Mouse (Mus musculus): ENCODE measurements around the gene Etv2. TPM values are rescaled to one million over a fixed set of nuclear protein-coding genes. Genes with fewer than 3 reads are reported as not detected.

Etv2 gene
- polyA plus RNA-seq, 1 experiment from 2014 or later, result not detected

DNA sequence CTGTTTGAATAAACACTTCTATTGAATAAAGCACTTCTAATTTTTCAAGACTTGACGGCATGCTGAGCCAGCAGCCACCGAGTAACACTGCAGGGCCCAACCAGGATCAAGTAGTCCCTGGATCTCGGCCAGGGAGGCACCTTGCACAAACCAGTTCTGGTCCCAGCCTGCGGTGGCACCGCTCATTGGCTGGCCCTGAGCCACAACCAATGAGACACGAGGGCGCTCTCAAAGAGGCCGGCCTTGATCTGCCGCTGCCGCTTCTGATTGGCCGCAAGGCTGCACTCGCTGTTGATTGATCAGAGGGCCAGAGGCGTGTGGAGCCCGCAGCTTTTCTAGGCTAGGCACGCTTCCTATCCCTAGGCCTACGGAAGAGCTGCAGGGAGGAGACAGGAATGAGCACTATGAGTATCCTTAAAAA is 35.7 kb downstream of the Etv2 start:
- Histone ChIP-seq H3K9ac (replicated peaks; ENCODE audit: low read depth) (no peak overlapping the region), H3K9me3 (ENCODE audit: low read length) (no peaks in the 10 kb centered on the region), H3K27ac (ENCODE audit: low read length) (peak overlapping the region; percentile 91), H3K4me1 (ENCODE audit: insufficient read depth, low read depth, low read length) (peaks cover 2% of the 10 kb centered on the region; the same call in 1 of the 2 replicates), H3K36me3 (ENCODE audit: insufficient read depth, low read length) (no peaks in the 10 kb centered on the region), H3K4me2 (replicated peaks; ENCODE audit: low read depth, low read length) (no peak overlapping the region), H3K27me3 (replicated peaks; ENCODE audit: insufficient read depth, low read length) (no peaks in the 10 kb centered on the region), H3K4me3 (ENCODE audit: low read depth, low read length) (no peak overlapping the region)
- WGBS, result 2% methylated on average over 16 of the region's 16 CpGs
- peak; percentile 87 for ATAC-seq
- TF ChIP-seq EP300 (IDR thresholded peaks at IDR 0.05) (peak; percentile 92), CTCF (IDR thresholded peaks at IDR 0.05) (no peak)
- peak; percentile 96 for DNase-seq (ENCODE audit: low spot score)

DNA sequence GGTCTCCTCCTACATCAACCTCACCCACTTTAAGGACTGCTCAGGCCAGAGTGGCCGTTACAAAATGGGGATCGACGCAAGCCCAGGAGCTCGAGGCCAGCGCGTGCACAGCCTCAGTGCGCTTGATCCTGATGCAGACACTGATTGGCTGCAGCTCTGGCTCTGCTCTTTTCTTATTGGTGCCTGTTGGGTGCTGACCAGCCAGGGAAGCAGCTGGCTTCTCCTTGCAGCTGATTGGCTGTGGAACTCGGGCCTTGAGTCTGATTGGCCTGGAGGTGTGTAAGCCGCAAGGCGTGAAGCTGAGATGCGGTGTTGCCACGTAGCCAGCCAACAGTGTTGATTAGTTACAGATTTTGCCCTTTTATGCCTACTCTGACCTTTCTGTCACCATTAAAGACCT is 36.9 kb downstream of the Etv2 start, which contains the start of gene Zbtb32:
Gene Zbtb32, minus strand, starts transcription at position 124 of the 400 bp plus-strand sequence.
- H3K36me3 ChIP-seq (ENCODE audit: insufficient read depth, low read length), result no peaks in the 10 kb centered on the region
- 84% methylated on average over 12 of the region's 12 CpGs for WGBS
- TF ChIP-seq CTCF (IDR thresholded peaks at IDR 0.05), result no peak
- no peak for TF ChIP-seq EP300 (IDR thresholded peaks at IDR 0.05)
- H3K9ac ChIP-seq (replicated peaks; ENCODE audit: low read depth), result no peak within 1 kb of the TSS
- peaks cover 2% of the 10 kb centered on the region; the same call in 1 of the 2 replicates for H3K4me1 ChIP-seq (ENCODE audit: insufficient read depth, low read depth, low read length)
- H3K4me3 ChIP-seq (ENCODE audit: low read depth, low read length), result no peak within 1 kb of the TSS
- no peaks in the 10 kb centered on the region for H3K9me3 ChIP-seq (ENCODE audit: low read length)
- H3K4me2 ChIP-seq (replicated peaks; ENCODE audit: low read depth, low read length), result no peak within 1 kb of the TSS
- H3K27me3 ChIP-seq (replicated peaks; ENCODE audit: insufficient read depth, low read length), result no peaks in the 10 kb centered on the region
- no peak for ATAC-seq
- no peak for DNase-seq (ENCODE audit: low spot score)
- peak within 1 kb of the TSS; percentile 88 for H3K27ac ChIP-seq (ENCODE audit: low read length)

DNA sequence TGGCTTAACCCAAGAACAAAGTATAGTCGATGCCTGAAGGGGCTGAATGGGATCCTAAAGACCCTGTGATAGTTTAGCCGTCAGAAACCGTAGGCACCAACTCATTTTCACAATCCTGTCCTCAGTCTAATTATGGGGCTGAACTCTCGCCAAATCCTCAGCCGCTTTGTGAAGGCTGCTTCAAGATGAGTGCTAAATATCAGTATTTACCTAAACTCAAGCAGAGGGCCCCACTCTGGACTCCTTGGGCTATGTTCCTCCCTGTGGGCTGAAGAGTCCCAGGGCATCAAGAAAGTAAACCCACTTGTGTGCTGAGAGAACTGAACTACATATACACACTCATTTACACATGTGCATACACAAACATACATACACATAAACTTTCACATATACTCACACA is 38.8 kb downstream of the Etv2 start:
- 45% methylated on average over 5 of the region's 5 CpGs for WGBS
- Histone ChIP-seq H3K27me3 (replicated peaks; ENCODE audit: insufficient read depth, low read length) (no peaks in the 10 kb centered on the region), H3K4me2 (replicated peaks; ENCODE audit: low read depth, low read length) (no peak overlapping the region), H3K4me3 (ENCODE audit: low read depth, low read length) (no peak overlapping the region), H3K4me1 (ENCODE audit: insufficient read depth, low read depth, low read length) (peaks cover 2% of the 10 kb centered on the region; the same call in 1 of the 2 replicates), H3K9ac (replicated peaks; ENCODE audit: low read depth) (no peak overlapping the region), H3K36me3 (ENCODE audit: insufficient read depth, low read length) (no peaks in the 10 kb centered on the region), H3K9me3 (ENCODE audit: low read length) (no peaks in the 10 kb centered on the region), H3K27ac (ENCODE audit: low read length) (peak overlapping the region; percentile 65; the same call in 1 of the 2 replicates)
- TF ChIP-seq EP300 (IDR thresholded peaks at IDR 0.05), result peak; percentile 27; the same call in 1 of the 2 replicates
- TF ChIP-seq CTCF (IDR thresholded peaks at IDR 0.05), result no peak
- DNase-seq (ENCODE audit: low spot score), result peak; percentile 75
- no peak for ATAC-seq

GRCm38 (mm10) chr7:30596093-30596492 is 39.6 kb downstream of the Etv2 start:
- H3K27ac ChIP-seq (ENCODE audit: low read length), result peak overlapping the region; percentile 65

GRCm38 (mm10) chr7:30594510-30595024 is 41.1 kb downstream of the Etv2 start:
- no peak for ATAC-seq
- WGBS, result 57% methylated on average over 4 of the region's 4 CpGs
- H3K4me3 ChIP-seq (ENCODE audit: low read depth, low read length), result no peak overlapping the region

More at GRCm38 (mm10) chr7:30596093-30596492, 39.6 kb downstream of the Etv2 start:
- DNase-seq (ENCODE audit: low spot score) (no peak), ATAC-seq (no peak)
- H3K27me3 ChIP-seq (replicated peaks; ENCODE audit: insufficient read depth, low read length), result no peaks in the 10 kb centered on the region
- H3K4me2 ChIP-seq (replicated peaks; ENCODE audit: low read depth, low read length), result no peak overlapping the region
- no peaks in the 10 kb centered on the region for H3K9me3 ChIP-seq (ENCODE audit: low read length)
- TF ChIP-seq EP300 (IDR thresholded peaks at IDR 0.05) (no peak), CTCF (IDR thresholded peaks at IDR 0.05) (no peak)
- WGBS, result 46% methylated on average over 5 of the region's 5 CpGs
- H3K9ac ChIP-seq (replicated peaks; ENCODE audit: low read depth), result no peak overlapping the region
- H3K36me3 ChIP-seq (ENCODE audit: insufficient read depth, low read length), result no peaks in the 10 kb centered on the region
- no peak overlapping the region for H3K4me3 ChIP-seq (ENCODE audit: low read depth, low read length)
- peaks cover 2% of the 10 kb centered on the region; the same call in 1 of the 2 replicates for H3K4me1 ChIP-seq (ENCODE audit: insufficient read depth, low read depth, low read length)

GRCm38 (mm10) chr7:30593579-30594509 is 41.8 kb downstream of the Etv2 start:
- no peak overlapping the region for H3K9ac ChIP-seq (replicated peaks; ENCODE audit: low read depth)
- peaks cover 2% of the 10 kb centered on the region; the same call in 1 of the 2 replicates for H3K4me1 ChIP-seq (ENCODE audit: insufficient read depth, low read depth, low read length)
- DNase-seq (ENCODE audit: low spot score), result no peak
- H3K4me2 ChIP-seq (replicated peaks; ENCODE audit: low read depth, low read length), result no peak overlapping the region
- H3K27ac ChIP-seq (ENCODE audit: low read length), result peak overlapping the region; percentile 47; the same call in 1 of the 2 replicates
- no peak for TF ChIP-seq EP300 (IDR thresholded peaks at IDR 0.05)
- TF ChIP-seq CTCF (IDR thresholded peaks at IDR 0.05), result no peak
- H3K9me3 ChIP-seq (ENCODE audit: low read length), result no peaks in the 10 kb centered on the region
- ATAC-seq, result no peak
- no peaks in the 10 kb centered on the region for H3K27me3 ChIP-seq (replicated peaks; ENCODE audit: insufficient read depth, low read length)
- H3K36me3 ChIP-seq (ENCODE audit: insufficient read depth, low read length), result no peaks in the 10 kb centered on the region
- H3K4me3 ChIP-seq (ENCODE audit: low read depth, low read length), result no peak overlapping the region
- 77% methylated on average over 10 of the region's 10 CpGs for WGBS

More at GRCm38 (mm10) chr7:30594510-30595024, 41.1 kb downstream of the Etv2 start:
- Histone ChIP-seq H3K9me3 (ENCODE audit: low read length) (no peaks in the 10 kb centered on the region), H3K36me3 (ENCODE audit: insufficient read depth, low read length) (no peaks in the 10 kb centered on the region), H3K4me1 (ENCODE audit: insufficient read depth, low read depth, low read length) (peaks cover 2% of the 10 kb centered on the region; the same call in 1 of the 2 replicates), H3K4me2 (replicated peaks; ENCODE audit: low read depth, low read length) (no peak overlapping the region), H3K27me3 (replicated peaks; ENCODE audit: insufficient read depth, low read length) (no peaks in the 10 kb centered on the region), H3K27ac (ENCODE audit: low read length) (0 out of 2 replicates have a peak overlapping the region, but pooled peaks have one; percentile 2), H3K9ac (replicated peaks; ENCODE audit: low read depth) (no peak overlapping the region)
- no peak for DNase-seq (ENCODE audit: low spot score)
- no peak for TF ChIP-seq EP300 (IDR thresholded peaks at IDR 0.05)
- no peak for TF ChIP-seq CTCF (IDR thresholded peaks at IDR 0.05)
